Mouse (Mus musculus) cortical plate, adult 2 months (tissue): ENCODE measurements around the gene Shisa8. TPM values are rescaled to one million over a fixed set of nuclear protein-coding genes. Genes with fewer than 3 reads are reported as not detected.
A peak's percentile ranks its signal among the peaks of the same experiment; 100 is the strongest.

ENCODE experiments used
- H3K27ac ChIP-seq: fragments of 200-500 bp; 2 replicates; pipeline ENCODE4 v1.5.1; 2012; ENCODE audit warnings: low read length, control low read depth, inconsistent platforms; ENCODE audit not compliant: insufficient read depth
- H3K4me1 ChIP-seq: fragments of 200-500 bp; 2 replicates; pipeline ENCODE4 v1.6.1; 2011; ENCODE audit warnings: low read length; ENCODE audit not compliant: control insufficient read depth, insufficient read depth
- H3K4me3 ChIP-seq: fragments of 200-500 bp; 2 replicates; pipeline ENCODE4 v1.5.1; 2011; ENCODE audit warnings: mild to moderate bottlenecking, low read length, control low read depth; ENCODE audit not compliant: insufficient read depth
- CTCF ChIP-seq: fragments of 200-500 bp; IDR thresholded peaks from 2 replicates; pipeline ENCODE4 v1.5.1; 2011; ENCODE audit warnings: mild to moderate bottlenecking, control low read depth, low read length; ENCODE audit not compliant: insufficient read depth; ENCODE audit errors: extremely low read depth
- POLR2A ChIP-seq: fragments of 200-500 bp; IDR thresholded peaks from 2 replicates; pipeline ENCODE4 v1.6.1; 2011; ENCODE audit warnings: mild to moderate bottlenecking, low read length, control low read depth; ENCODE audit not compliant: insufficient read depth; ENCODE audit errors: extremely low read depth
- polyA plus RNA-seq: library from polyadenylated mRNA; depleted of rRNA; stranded (reverse); fragments of >200 nt; gene quantifications from 2 replicates; pipeline ENCODE4 v1.2.3, GENCODE M21; 2012

Gene Shisa8
- polyA plus RNA-seq, 1 experiment: 5.3 TPM

DNA sequence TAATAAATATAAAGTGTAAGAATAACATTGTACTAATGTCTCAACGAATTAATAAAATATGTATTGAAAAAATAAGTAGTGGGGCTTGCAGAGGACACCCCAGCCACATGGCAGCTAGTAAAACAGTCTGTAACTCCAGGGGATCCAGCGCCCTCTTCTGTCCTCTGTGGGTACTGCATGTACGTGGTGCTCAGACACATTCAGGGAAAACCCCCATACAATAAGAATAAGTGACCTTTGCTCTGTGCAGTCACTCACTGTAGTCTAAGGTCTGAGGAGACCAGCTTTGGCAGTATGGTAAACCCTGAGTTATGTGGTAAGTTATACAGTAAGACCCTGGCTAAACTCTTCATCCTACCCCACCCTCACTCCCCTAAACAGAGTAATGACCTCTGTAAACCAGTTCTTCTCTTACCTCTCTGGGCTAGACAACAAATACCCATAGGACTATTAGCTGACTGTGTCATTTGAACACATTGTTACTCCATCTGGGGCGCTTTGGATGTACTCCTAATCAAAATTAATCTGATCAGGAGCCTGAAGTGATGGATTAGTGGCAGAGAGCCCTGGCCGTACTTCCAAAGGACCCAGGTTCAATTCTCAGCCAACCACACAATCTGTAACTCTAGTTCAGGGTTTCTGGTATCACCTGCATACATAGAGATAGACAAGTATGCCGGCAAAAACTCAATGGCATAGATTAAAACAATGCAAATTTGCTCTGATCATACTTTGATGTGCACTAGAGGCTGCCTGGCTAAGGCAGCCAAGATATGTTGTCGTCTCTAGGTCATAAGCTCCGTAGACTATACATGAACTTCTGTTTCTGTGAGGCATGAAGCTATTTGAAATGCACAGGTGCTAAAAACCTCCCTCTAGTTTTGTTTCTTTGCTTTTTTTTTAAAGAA, 47.0 kb downstream of the Shisa8 start:
- no peak overlapping the region for H3K4me3 ChIP-seq
- no peak for TF ChIP-seq POLR2A
- TF ChIP-seq CTCF: peak; percentile 90
- no peak overlapping the region for H3K27ac ChIP-seq
- H3K4me1 ChIP-seq: peaks cover 9% of the 10 kb centered on the region

DNA sequence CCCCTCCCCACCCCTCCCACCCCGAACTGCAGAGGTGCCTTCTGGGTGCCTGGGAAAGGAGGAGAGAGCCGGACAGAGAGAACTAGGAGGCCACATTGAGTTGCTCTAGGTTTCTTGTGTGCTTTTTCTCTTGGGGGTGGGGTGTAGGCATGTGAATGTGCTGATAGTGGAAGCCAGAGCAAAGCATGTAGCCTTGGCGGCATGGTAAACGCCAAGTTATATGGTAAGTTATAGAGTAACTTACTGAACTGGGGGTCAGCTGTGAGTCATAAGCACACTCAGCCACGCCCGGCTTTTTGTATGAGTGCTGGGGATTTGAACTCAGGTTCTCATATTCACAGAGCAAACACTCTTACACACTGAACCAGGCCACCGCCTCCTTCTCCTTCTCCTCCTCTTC, 48.1 kb downstream of the Shisa8 start:
- TF ChIP-seq POLR2A: no peak
- no peak for TF ChIP-seq CTCF
- Histone ChIP-seq H3K4me1 (peaks cover 10% of the 10 kb centered on the region), H3K27ac (no peak overlapping the region), H3K4me3 (no peak overlapping the region)

DNA sequence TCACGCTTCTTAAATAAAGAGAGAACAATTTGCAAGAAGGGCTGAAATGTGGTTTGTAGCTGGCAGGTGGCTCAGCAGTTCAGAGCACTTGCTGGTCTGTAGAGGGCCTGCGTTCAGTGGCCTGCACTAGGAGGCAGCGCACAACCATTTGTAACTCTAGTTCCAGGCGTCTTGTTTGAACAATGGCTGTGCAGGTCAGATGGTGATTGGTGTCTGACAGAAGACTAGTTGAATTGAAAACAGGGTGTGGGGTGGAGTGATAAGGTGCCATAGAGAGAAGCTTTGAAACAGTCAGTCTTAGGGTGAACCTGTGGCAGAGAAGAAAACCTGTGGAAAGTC, 48.6 kb downstream of the Shisa8 start:
- no peak overlapping the region for H3K27ac ChIP-seq
- H3K4me1 ChIP-seq: peaks cover 12% of the 10 kb centered on the region
- no peak overlapping the region for H3K4me3 ChIP-seq
- no peak for TF ChIP-seq CTCF
- no peak for TF ChIP-seq POLR2A

DNA sequence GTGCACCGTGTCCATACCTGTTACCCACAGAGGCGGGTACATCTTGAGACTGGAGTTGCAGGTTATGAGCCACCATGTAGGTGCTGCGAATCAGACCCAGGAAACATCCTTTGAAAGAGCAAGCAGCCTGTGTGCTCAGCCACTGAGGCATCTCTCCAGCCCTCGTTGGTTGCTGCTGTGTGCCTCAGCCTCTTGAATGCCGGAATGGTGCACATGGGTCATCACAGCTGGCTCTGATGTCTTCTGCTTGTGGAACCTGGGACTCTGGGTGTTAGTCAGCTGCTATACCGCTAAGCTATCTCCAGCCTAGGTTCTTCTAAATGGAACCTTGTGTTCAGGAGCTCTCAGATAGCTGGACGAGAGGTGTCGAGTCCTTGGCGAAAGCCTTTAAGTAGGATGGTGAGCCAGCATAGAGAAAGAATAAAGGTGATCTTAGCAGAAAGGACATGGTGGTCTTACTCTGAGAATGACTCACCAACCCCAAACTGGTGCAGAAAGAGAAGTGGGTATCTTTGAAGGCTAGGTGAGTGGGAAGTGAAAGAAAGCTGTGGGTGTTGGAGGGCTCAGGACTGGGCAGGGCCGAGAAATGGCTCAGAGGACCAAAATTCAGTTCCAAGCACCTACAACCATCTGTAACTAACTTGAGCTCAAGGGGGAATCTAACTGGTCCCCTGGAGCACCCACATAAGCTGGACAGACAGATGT, 49.1 kb downstream of the Shisa8 start:
- no peak overlapping the region for H3K27ac ChIP-seq

DNA sequence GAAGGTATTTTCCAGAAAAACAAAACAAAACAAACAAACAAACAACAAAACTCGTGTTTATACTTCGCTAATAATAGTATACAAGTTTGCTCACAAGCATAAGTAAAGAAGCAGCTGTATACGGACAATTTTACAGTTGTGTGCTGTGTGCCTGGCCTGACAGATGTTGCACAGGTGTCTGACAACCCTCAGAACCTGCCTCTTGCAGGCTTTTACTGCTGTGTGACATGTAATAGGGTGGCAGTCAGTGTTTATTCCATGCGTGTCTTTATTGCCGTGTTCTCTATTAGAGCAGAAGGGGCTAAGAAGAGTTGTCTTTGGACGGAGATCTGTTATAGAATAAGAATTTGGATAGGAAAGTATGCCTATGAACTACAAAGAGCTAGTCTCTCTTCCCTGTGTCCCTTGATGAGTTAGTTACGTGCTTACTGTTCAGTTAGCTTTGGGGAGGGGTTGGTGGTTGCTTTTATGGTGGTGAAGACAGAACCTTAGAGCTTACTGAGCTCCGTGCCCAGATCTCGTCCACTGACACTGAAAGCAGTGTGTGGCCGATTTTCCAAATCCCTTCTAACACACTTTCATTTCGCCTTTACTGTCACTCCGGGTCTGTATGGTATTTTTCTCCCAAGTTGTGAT, 50.5 kb downstream of the Shisa8 start:
- Histone ChIP-seq H3K4me3 (no peak overlapping the region), H3K27ac (no peak overlapping the region), H3K4me1 (peaks cover 15% of the 10 kb centered on the region)
- TF ChIP-seq POLR2A (no peak), CTCF (no peak)

More for the DNA sequence above, 49.1 kb downstream of the Shisa8 start:
- Histone ChIP-seq H3K4me3 (no peak overlapping the region), H3K4me1 (peaks cover 13% of the 10 kb centered on the region)
- TF ChIP-seq POLR2A: no peak
- TF ChIP-seq CTCF: no peak

DNA sequence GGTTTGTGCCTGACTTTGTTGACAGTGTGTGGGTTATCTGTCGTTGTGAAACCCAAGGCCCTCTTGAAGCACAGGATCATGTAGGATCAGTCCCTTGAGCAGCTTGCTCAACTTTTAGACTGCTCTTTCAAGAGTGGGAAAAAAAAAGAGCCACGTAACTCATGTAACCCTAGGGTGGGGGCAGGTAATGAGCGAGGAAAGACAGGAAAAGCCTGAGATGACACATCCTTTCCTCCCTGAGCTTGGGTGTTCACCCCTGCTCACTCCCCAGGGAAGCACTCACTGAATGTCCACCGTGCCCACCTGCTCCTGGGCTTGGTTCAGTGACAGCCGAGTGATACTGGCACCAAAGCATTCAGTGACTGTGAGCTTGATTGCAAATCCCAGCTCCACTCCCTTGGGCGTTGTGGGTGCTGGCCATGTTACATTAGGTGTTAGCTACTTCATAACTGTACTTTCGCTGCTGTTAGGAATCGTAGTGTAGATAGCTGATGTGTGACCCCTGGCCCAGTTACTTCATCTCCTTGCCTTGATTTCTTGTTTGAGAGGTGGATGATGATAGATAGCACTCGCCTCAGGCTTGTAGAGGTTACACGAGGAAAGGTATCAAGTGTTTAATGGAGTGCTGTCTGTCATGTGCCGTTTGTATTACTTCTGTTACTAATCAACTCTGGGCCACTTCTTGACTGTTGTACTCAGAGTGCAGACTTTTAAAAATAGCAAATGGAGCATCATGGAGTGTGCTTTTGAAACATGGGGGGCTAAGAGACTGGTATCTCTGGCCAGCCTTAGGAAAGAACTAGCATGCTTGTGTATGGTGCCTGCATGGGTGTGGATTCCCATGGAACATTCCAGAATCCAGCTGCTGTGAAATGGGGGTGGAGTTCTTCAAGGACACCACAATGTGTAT, 51.6 kb downstream of the Shisa8 start:
- no peak for TF ChIP-seq POLR2A
- TF ChIP-seq CTCF: no peak
- no peak overlapping the region for H3K4me3 ChIP-seq
- H3K4me1 ChIP-seq: peaks cover 13% of the 10 kb centered on the region
- H3K27ac ChIP-seq: no peak overlapping the region

DNA sequence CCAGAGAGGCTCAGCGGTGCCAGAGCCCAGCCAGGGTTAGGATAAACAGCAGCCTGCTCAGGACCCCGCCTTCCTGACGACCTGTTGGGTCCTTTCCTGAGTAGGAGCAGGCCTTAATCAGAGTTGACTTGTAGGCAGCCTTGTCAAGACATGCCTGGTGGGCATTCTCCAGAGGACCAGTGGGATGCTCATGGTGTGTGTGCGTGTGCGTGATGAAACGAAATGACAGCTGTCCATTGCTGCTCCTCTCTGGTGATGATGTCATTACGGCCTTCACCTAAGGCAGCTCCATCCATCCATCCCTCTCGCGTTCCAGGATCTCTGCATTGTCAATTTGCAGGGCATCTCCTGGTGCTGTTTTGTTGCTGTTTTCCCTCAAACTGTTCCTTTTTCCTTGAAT, 53.1 kb downstream of the Shisa8 start:
- Histone ChIP-seq H3K4me1 (peaks cover 13% of the 10 kb centered on the region), H3K4me3 (no peak overlapping the region), H3K27ac (no peak overlapping the region)
- TF ChIP-seq POLR2A (no peak), CTCF (no peak)

DNA sequence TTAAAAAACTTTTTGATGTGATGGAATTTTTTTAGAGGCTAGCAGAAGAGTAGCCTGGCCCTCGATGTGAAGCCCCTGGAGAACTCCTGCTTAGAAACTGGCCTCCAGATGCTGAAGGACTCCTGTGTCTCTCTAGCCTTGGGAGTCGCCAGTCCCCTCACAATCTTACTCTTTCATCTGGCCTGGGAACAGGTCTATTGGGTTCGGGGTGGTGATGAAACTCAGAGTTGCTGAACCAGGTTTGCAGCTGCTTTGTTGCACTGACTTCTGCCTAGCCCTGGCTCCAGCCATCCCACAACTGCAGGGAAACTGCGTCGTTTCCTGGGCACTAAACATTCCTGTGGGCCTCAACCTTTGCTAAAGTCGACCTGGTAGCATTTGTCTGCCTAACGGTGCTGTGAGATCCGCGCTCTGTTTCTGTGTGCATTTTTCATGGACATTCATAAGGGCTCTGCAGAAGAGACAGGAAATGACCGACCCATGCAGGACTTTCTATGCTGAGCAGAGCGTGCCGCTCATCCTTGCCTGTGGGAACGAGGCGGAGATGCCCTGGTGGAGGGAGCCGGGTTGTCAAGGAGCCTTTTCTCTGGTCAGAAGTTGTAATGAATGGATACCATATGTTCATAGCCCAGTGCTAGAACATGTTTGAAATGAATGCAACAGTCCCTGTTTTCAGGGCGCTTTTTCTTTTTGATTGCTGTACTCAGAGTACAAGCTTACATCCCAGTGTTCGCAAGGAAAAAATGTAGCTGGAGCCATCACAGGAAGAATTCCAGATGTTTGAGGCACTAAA, 54.2 kb downstream of the Shisa8 start:
- no peak for TF ChIP-seq CTCF
- no peak for TF ChIP-seq POLR2A
- H3K4me3 ChIP-seq: no peak overlapping the region
- peaks cover 9% of the 10 kb centered on the region for H3K4me1 ChIP-seq
- H3K27ac ChIP-seq: no peak overlapping the region
